Mouse (Mus musculus) ovary, adult 18-20 months (tissue): ENCODE measurements around the gene Tra2a.

Source experiments
- DNase-seq: peaks from one replicate; pipeline ENCODE4 v3.0.0; 2022; ENCODE audit warnings: low spot score, mixed read lengths

The Tra2a gene

GRCm38 (mm10) chr6:49233356-49233755, 30.5 kb downstream of the Tra2a start:
- no peak for DNase-seq

DNA sequence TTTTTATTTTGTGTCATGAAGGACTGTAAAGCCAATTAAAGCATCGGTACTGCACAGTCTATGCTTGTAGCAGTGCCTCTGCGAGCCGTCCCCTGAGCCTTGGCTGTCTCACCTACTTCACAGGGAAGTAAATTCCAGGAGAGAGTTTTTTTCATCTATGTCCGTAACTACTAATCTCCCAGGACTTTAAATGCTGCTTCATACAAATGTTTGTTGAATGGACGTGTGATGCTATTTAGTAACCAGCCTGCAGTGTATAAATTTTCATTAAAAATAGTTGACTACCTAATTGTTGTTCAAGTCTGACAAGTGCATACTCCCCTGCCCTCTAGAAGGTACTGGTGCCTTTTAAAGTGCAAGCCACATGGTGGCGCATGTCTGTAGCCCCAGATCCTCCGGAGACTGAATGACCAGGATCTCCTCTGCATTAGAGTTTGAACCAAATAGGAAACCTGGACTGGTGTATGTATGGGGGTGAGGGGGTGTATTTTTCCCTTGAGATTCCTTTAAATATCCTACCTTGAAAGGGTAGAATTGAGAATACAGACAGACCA, 35.6 kb downstream of the Tra2a start:
- no peak for DNase-seq

- no peak for DNase-seq
These were observed 36.6 kb downstream of the Tra2a start for GRCm38 (mm10) chr6:49227184-49227735.

DNA sequence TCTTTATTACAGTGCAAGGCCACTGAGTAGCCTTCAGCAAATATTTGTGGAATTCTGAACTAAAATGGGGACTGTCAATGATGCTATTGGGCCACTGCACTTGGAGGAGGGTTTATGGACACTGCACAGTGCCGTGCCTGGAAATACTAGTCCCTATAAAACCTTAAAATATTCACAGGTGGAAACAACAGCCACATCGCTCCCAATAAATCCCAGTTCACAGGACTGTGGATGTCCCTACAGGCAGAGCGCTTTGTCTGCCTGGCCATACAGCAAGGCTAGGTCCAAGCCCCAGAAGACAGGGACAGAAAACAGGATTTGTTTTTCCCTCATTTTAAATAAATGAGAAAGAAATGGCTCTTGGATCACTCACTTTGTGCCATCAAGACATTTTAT, 38.1 kb downstream of the Tra2a start:
- DNase-seq, result no peak

GRCm38 (mm10) chr6:49224923-49225727, 38.7 kb downstream of the Tra2a start:
- no peak for DNase-seq

- no peak for DNase-seq
These were observed 41.9 kb downstream of the Tra2a start for GRCm38 (mm10) chr6:49221906-49222305.

- no peak for DNase-seq
These were observed 43.8 kb downstream of the Tra2a start for GRCm38 (mm10) chr6:49219920-49220604.

- no peak for DNase-seq
These were observed 44.8 kb downstream of the Tra2a start for GRCm38 (mm10) chr6:49219001-49219560.

- no peak for DNase-seq
These were observed 45.5 kb downstream of the Tra2a start for GRCm38 (mm10) chr6:49218275-49218802.

DNA sequence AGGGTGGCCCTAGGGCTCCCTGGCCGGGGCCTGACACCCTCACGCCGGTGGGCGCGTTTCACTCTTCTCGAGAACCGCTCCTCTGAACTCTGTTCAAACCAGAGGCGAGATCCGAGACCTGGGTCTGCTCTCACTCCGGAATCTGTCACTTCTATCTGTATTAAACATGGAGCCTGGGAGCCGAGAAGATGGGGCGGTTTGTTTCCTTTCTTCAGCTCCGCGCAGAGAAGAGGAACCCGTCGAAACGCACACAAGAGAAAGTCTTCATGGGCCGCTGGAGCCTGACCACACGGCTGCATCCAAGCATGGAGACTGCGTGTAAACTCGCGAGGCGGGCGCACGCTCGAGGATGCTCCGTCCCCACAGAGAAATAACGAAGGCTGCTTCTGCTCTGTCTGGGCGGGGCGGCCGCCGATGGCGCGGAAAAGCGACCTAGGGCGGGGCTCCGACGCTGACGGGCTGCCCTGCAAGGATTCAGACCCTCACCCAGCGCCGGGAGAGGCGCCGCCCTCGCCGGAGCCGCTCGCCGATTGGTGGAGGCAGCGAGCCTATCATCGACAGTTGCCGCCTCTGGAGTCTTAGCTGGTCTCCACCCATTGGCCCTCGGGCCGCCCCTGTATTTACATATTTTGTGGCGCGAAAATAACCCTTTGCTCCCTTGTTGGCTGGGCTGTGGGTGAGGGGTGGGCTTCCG, 46.1 kb downstream of the Tra2a start:
- no peak for DNase-seq

GRCm38 (mm10) chr6:49216811-49217542, 46.9 kb downstream of the Tra2a start:
- DNase-seq, result no peak

DNA sequence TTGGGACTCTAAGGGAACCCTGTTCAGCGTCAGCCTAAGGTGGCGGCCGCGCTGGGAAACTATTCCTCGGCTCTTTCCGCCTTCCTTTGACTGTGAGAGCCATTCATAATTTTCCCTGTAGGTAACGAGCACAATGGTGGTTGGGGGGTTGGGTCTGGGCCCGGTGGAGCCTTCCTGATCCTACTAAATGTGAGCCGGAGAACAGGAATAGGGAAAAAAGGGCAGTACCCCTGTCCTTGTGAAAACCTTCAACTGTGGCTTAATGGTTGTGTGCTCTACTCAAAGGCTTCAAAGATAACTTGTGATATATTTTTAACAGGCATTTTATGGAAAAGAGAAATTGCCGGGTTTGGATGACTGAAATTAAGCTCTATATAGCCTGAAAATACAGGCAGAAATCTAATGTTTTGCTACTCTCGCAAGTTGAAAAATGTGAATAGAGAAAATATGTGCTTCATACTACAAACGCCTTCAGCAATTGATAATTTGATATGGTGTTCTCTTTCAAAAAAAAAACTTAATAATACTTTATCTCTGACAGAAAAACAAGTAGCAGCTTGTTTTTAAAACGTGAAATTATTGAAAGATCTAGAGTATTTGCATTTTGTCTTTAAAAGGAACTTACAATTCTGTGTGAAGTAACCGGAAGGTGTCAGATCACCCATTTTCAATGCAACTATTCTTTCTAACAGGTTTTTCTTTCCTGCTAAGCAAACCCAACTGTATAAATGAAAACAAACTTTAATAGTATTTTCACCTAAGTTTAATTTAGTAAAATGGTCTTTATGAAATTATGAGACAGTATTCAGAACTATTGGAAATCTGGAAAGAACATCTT, 47.9 kb downstream of the Tra2a start:
- DNase-seq, result no peak

GRCm38 (mm10) chr6:49214928-49215747, 48.7 kb downstream of the Tra2a start, which contains the start of gene Igf2bp3:
Igf2bp3 (minus strand) TSS chr6:49214957.
- DNase-seq, result no peak

DNA sequence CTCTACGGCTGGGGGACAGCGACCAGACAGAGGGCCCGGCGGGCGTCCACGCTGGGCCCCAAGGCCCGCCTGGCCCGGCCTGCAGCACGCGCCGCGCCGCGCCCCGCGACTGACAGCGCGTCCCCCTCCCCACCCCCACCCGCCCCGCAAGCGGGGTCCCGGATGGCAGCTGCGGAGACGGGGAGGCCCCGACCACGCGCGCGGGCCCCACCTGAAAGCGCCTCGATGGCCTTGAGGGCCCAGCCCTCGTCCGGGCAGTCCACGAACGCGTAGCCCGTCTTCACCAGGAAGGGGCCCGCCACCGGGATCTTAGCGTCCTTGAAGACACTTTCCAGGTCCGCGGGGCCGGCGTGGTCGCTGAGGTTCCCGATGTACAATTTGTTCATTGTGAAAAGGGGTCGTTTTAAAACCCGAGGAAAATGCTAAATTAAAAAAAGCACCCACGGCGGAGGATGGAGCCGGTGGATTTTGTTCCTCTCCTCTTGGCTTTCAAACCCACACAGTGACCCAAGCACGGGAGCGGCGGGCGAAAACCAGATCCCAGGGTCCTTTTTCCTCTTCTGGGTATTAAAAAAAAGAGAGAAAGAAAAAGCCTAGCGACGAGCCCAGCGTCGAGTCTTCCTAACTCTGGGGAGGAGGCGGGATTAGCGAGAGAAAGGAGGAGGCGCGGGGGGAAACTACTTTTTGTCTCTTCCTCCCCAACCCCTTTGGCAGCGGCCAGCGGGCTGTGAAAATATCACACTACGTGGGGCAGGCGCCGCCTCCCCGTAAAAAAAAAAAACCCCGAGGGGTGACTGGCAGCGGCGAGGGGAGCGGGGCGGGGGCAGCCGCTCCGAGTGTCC, 49.5 kb downstream of the Tra2a start:
- DNase-seq, result no peak

GRCm38 (mm10) chr6:49213581-49214085, 50.2 kb downstream of the Tra2a start:
- DNase-seq, result no peak

DNA sequence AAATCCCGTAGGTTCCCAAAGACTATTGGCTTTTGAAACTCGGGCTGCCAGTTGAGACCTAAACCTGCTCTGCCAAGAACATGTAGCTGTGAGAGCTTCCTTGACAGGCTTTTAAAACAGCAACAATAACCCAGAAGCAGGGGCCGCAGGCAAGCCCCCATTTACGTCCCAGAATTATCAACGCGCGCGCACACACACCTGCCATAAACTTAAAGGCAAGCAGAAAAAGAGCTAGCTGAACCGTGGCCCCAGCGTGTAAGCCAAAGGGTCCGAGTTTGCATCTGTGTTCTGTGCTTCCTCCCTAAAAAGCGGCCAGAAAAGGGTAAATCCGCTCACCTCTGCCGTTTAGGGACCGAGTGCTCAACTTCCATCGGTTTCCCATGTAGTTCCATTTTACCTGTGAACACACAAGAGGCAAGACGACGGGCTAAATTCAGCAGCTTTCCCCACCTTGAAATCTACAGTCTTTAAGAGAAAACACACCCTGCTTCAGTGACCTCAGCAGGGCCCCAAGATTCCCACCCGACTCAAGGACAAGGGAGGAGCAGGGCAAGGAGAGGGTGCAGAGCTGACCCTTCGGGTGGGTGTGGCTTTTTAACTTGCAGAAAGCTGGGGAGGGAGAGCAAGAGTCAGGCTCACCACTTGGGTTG, 50.8 kb downstream of the Tra2a start:
- no peak for DNase-seq

GRCm38 (mm10) chr6:49212141-49212540, 51.7 kb downstream of the Tra2a start:
- no peak for DNase-seq
